Mouse (Mus musculus) lung, postnatal 10 days (tissue): ENCODE measurements around the gene Dnaja4.

Experiments
- DNase-seq: peaks from one replicate; pipeline ENCODE4 v3.0.0; 2021

The Dnaja4 gene

DNA sequence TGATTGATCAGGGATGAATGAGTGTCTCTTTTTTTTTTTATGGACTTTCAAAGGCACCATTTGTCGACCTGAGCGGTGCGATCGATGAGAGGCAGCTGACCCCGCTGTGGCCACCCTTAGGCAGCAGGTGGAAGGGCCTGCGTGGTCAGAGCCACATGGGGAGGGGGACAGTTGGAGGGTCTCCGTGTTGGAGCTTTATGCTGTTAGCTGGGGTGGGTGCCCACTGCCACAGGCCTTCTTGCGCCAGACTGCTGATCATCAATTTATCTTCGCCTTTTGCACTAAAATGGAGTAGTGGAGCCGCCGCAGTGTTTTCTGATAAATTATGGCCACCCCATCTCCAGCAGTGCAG, 54.2 kb downstream of the Dnaja4 start:
- no peak for DNase-seq

- peak; percentile 33 for DNase-seq
Measured at GRCm38 (mm10) chr9:54759592-54759991, 60.9 kb downstream of the Dnaja4 start.

- no peak for DNase-seq
Measured at GRCm38 (mm10) chr9:54764091-54764490, 65.4 kb downstream of the Dnaja4 start.

DNA sequence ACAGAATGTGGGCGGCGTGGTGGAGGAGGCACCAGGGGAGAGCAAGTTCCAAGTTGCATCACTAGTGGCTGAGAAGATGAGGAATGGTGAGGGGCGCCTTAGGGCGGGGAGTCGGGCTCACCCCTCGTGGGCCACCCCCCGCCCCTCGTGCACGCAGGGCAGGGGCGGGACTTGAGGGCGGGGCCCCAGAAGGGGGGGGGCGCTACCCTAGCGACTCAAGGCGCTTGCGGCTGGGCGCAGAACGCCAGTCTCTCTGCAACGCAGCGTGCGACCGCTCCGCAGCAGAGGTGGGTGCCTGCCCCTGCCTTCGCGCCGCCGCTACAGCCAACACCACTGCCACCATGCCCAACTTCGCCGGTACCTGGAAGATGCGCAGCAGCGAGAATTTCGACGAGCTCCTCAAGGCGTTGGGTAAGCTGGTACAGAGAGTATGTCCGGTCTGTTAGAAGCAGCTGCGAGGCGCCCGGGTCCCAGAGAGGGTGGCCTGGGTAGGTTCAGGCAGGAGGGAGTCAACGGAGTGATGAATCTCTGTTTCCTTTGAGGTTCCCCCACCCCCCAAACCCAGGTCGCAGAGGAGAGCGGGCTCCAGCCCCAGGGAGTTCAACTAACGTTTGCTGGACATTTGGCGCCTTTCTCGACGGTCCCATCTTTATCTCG, 66.0 kb downstream of the Dnaja4 start, which contains the start of gene Crabp1:
TSS of gene Crabp1 (plus strand) at position 188 of the 657 bp plus-strand sequence.
- peak; percentile 14 for DNase-seq

GRCm38 (mm10) chr9:54765336-54766085, 66.8 kb downstream of the Dnaja4 start:
- DNase-seq = no peak
